Mouse (Mus musculus) monocyte, adult 5-6 weeks (primary cell): ENCODE measurements around the gene Plac8. TPM values are rescaled to one million over a fixed set of nuclear protein-coding genes. Genes with fewer than 3 reads are reported as not detected.
A peak's percentile ranks its signal among the peaks of the same experiment; 100 is the strongest.

Experiments
- ATAC-seq: fragments of 153-309, 156-312 bp; replicated peaks from 2 replicates; pipeline ENCODE4 v1.8.0; 2017; ENCODE audit warnings: mild to moderate bottlenecking; ENCODE audit not compliant: low TSS enrichment, insufficient number of reproducible peaks, severe bottlenecking, poor library complexity, low FRiP score
- total RNA-seq: library from RNA; stranded (forward); fragments of 200-1000, 200-491, 200-594 nt; gene quantifications from 3 replicates; pipeline ENCODE4 v1.2.3, GENCODE M21; 2017

Plac8 gene
- total RNA-seq, 1 experiment from 2014 or later: 1,580 TPM

DNA sequence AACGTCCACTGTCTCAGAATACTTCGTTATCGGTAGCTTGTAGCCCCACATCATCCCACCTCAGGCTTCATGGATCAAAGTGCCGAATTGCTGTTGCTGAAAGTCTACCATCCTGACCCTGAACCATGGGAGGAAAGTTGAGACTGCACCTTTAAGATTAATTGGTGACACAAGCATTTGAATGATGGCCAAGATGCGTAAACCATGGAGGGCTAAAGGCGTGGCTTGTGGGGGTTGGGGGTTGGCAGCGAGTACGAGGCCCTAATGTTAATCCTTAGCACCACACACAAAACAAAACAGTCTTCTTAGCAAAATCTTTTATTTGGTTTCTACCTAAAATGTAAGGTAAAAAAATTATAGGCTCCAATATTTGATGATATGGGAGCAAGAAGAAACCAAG is 18.6 kb downstream of the Plac8 start:
- no peak for ATAC-seq

DNA sequence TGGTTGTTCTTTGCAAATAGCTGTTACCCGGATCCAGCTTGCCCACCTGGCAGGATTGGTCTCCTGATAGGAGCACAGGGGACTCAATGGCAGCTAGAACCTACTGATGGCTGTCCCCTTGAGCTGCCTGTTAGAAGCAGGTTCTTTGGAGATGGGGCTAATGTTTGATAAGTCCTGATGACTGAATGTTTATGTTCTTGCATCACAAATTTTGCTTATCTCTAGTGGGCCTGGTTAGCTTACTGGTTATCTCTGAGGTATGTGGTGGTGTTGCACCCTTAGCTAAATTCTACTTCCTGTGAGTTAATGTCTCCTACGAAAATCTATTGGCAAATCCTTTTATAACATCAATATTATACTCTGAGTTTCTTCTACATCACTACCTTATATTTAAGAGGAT is 20.1 kb downstream of the Plac8 start:
- ATAC-seq: no peak

DNA sequence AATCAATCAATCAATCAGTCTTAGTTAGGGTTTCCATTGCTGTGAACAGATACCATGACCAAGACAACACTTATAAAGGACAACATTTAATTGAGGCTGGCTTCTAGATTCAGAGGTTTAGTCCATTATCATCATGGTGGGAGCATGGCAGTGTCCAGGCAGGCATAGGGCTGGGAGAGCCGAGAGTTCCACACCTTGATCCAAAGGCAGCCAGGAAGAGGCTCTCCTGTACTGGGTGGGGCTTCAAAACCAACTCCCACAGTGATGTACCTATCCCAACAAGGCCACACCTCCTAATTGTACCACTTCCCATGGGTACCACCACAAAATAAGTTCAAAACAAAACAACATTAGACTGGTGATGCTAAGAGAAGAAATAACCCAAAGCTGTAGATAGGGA is 21.9 kb downstream of the Plac8 start:
- peak; percentile 27; the same call in 1 of the 2 replicates for ATAC-seq

DNA sequence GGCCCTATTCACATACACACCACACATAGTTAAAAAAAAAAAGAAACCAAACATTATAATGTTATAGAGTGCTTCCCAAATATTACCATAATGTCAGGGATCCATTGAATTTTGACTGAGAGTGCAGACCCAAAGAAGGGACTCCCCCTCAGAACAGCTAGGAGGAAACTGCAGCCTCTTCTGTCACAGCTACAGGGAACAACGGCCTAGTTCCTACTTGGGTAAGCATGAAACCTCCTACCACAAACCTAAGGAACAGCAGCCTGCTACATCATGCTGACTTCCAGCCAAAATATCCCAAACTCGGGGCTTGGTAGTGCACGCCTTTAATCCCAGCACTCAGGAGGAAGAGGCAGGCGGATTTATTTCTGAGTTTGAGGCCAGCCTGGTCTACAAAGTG is 22.7 kb downstream of the Plac8 start:
- no peak for ATAC-seq

DNA sequence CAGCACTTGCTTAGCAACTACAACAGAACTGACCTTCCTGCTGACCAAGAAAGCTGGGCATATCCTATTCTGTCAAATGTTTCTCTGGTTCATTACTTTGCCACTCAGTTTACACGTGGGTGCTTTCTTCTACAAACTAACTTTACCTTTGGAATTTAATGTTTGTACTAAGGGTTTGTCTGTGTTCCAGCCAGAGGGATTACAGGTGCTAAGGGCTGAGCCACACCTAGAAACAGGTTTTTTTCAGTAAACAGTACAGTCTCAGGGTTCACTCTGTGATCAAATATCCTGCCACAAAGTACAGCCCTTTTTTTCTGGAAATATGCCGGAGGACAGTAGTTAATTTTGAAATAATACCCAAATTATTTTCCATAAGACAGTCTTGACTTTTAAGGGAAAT is 23.8 kb downstream of the Plac8 start:
- ATAC-seq: no peak

DNA sequence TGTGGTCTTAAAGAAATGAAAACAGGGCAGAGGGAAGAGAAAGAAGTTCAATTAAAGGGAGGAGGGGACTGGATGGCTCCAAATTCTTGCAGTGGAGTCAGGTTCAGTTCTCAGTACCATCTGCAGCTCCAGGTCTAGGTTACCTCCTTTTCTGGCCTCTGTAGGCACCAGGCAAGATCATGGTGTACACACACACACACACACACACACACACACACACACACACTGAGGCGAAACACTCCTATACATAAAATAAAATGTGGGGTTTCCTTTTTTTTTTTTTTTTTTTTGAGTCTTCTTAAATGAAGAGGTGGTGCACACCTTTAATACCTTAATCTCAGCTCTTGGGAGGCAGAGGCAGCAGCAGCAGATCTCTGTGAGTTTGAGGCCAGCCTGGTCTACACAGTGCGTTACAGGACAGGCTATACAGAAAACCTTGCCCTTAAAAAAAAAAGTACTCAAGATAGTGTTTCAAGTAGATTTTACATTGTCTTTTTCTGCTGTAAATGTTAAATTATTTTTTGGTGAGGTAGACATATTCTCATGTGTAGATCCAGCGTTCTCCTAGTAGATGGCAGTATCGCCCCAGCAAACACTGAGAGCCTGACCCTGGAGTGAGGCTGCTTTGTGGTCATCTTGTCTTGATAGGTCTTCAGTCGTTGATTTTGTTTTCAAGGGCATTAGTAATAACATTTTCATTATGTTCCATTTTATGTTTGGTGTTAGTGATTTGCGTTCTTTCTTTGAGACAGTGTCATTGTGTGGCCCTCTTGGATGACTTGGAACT is 25.6 kb downstream of the Plac8 start:
- 0 out of 2 replicates have a peak, but pooled peaks have one; percentile 63 for ATAC-seq

DNA sequence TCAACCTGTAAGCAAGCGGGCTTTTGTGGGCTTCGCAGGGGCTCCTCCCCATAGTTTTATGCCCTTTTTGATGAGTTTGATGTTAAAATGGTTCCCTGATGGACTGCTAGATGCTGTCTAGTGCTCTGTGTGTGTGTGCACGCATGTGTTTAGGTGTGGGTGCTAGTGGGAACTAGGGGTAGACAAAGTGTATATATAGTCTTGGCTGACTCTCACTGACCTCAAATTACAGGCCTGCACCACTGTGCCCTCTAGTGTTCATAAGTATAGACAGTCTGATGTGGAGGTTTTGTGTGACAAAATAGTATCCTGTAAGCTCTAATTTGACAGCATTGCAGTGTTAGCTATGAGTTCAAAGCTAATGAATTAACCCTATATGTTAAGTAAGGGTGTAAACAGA is 35.4 kb downstream of the Plac8 start:
- peak; percentile 86 for ATAC-seq

DNA sequence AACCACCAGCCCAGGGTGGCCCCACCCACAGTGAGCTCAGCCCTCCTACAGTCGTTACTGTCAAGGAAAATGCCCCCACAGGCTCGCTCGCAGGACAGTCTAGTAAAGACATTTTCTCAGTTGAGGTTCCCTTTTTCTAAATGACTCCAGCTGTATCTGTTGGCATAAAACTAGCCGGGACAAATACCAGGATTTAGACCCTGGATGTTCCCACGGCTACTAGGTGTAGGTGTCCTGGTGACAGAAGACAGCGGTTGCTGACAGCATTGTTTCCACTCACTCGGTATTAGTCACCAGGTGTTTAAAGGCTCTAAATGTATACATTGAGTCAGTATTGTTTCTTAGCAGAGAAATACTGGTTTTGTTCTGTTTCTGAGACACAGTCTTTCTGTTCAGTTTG is 36.2 kb downstream of the Plac8 start:
- ATAC-seq: no peak

DNA sequence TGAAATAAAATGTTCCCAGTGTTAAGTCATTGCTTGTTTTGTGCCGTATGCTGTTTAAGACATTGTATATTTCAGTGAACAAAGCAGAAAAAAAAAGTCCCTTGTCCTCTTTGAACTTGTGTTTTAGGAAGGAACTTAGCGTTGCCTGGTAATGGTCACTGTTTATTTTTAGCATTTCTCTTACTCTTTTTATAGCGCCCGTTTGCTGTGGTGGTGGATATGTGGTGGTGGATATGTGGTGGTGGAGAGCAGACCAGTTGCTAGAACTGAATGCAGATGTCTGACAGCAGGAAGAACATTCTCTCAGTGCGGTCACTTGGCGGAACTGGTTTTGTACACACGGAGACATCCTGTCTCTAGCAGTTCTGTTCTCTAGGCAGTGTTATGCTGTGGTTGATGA is 45.9 kb downstream of the Plac8 start:
- ATAC-seq: peak; percentile 95

DNA sequence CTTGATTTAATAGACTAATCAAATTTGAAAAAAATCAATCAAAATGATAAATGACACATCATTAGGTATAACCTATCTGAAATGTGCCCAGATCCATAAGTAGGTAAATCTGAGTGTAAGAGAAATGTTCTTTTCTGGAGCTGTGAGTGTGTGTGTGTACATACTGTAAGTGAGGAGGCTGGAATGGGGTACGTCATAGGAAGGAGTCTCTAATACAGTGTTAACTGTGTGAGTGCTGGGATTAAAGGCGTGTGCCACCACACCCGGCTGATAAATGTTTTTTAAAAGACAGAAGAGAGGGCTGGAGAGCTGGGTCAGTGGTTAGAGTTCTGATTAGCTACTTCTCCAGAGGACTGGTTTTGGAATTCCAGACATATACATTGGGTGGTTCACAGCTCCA is 46.4 kb downstream of the Plac8 start:
- no peak for ATAC-seq

DNA sequence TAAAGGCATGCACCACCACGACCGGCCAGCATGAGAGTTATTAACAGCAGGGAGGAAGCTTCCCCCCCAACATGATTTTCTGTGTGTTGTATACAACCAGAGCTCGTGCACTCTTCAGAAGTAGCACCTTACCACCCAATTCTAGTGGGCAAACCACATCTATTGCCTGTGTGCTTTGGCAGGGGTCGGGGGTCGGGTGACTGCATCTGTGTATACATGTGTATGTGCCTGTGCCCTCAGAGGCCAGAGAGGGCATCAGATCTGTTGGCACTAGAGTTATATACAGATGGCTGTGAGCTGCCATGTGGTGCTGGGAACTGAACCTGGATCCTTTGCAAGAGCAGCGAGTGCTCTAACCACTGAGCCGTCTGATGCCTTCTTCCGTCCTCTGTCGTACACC is 47.1 kb downstream of the Plac8 start:
- ATAC-seq: no peak

DNA sequence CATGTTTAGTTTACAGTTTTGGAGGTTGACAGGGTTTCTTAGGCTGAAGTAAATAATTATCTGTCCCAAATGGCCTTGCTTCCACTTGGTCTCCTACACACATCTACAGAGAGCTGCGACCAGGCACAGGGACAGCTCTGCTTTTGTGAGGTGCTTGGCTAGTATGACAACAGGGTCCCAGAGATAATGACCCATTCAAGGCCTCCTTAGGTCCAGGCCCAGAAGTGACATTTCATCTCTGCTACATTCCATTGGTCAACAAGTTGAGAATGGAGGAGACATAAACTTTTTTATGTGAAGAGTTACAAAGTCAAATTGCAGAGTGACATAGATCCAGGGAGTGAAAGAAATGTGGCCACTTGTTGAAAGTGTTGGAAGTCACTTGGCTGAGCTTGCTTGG is 48.7 kb downstream of the Plac8 start:
- no peak for ATAC-seq

DNA sequence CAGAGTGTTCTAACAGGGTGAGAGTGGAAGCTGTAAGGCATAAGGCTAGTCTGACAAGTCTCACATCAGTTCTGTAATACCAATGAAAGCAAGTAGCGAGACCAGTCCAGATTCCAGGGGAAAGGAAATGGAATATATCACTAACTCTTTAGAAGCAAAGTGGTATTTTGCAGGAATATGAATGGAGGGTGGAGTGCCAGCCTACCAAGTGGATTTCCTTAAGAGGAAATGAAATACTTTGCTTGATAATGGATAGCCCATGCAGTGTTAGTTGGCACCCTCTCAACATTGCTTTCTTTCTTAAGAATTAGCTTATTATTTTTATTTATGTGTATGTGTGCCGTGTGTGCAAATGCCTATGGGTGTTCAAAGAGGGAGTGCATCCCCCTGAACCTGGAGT is 51.8 kb downstream of the Plac8 start:
- ATAC-seq: no peak

DNA sequence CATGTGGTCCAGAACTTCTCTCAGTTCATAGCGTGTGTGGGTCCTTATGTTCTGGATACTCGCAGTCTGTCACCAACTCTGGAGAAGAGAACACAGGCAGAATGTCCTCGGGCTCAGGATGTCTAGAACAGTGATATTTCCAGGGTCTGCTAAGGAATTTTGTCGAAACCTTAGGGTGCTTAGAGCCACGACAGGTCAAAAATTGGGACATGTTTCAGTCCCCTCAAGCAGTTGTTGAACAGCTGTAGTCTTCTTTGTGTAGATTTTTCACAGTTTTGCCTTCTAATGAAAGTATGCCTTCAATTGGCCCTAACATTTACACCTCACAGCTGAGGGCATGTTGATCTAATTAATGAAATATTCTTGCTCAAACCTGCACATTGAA is 53.0 kb downstream of the Plac8 start:
- ATAC-seq: no peak

DNA sequence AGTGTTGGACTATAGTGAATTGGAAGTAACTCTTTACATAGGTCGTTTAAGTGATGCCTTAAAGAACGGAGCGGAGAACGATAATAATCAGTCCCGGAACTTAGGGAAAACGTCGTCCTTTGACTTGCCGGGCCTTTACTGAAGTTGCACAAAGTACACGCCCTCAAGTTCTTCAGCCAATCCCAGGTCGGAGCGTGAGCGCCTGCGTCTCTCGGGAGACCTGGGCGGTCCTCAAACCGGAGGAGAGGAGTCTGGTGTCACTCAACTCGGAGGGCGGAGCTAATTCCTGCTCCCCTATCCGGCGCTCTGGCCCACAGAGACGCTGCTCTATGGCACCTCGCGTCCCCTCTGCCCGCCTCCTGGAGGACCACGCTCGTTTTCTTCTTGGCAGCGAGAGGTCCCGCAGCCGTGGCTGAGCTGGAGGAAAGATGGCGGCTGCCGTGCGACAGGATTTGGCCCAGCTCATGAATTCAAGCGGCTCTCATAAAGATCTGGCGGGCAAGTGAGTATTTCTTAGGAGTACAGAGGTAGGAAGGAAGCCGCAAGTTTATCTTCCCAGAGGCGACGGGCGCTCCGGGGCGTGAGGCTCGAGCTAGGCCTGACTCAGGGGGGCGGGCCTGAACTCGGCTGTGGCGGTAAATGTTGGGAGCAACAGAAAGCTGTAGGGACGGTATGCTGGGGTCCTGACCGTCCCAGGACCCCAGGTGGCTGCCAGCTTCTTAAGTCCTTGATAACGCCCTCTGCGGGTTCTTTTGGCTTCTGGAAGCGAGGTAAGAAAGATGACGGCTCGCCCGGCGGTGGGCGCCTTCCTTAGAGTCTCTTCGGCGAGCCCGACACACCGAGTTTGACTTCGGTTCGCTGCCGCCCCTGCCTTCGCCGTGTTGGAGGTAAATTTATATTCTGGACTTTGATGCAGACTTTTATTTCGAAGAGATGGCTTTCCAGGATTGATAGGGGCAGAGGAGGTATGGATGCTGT is 53.7 kb downstream of the Plac8 start, which contains the start of gene Cops4:
Cops4 (plus strand) TSS at position 261 of the 978 bp plus-strand sequence.
- peak; percentile 100 for ATAC-seq

DNA sequence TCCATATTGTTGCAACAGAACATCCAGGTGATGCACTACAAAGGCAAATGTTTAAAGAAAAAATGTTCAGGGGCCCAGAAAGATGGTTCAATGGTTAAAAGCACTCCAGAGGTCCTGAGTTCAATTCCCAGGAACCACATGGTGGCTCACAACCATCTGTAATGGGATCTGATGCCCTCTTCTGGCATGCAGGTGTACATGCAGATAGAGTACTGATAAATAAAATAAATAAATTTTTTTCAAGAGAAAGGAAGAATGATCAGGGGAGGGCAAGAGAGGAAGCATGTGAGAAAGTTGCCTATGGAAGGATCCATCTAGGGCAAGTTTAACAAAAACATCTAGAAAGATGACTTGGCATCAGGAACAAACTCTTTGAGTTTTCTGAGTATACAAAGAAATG is 59.5 kb downstream of the Plac8 start:
- ATAC-seq: no peak

DNA sequence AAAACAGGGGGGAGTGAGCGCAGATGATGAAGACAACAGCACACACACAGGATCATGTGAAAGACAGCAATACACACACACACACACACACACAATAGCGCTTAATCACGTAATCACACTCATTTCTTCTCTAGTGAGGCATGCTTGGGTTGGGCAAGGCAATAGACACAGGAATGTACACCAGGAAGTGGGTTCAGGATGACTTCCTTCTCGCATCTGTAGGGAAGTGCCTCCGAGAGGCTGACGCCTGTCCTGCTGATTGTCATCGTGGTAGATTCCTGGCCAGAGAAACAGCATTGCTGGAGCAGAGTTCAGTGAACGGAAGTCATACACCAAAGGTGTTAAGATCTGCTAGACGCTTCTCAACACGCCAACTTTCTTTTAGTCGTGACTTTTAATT is 62.8 kb downstream of the Plac8 start:
- ATAC-seq: peak; percentile 76
